Mouse (Mus musculus): ENCODE data around the gene Dpep1. TPM values are rescaled to one million over a fixed set of nuclear protein-coding genes. Genes with fewer than 3 reads are reported as not detected.

Dpep1 gene
- total RNA-seq, 2 experiments from 2014 or later: 11.0 to 16.1 TPM

DNA sequence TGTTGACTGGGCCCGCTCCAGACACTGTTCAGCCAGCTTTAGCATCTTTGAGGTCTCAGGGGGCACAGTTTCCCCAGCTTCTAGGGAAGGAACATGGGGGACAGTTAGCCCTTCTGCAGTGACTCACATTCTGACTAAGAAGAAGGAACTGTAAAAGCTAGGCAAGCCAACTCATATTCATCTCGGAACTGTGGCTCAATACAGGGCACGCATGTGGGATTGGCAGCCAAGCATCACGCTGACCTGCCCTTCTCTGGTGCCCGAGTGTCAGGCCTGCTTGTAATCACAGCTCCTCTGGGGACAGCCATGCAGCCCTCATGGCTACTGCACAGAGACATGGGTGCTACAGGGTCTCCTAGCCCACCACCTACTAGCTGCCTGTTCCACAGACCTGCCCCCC lies 64.9 kb downstream of the Dpep1 start:
- DNase-seq: no peak

Other genes with a start within 250 kb of the Dpep1 start
- gene Ankrd11, start 144.0 kb upstream of the Dpep1 start, total RNA-seq (2021): 10 to 100 TPM; 43.5 to 51.1 TPM
- 10 to 100 TPM; 60.5 to 66.3 TPM for gene Spg7, start 123.3 kb upstream of the Dpep1 start, total RNA-seq (2021)
- gene Rpl13, start 83.9 kb upstream of the Dpep1 start, total RNA-seq (2021): 100 to 1,000 TPM; 366 to 379 TPM
- gene Cpne7, start 68.9 kb upstream of the Dpep1 start, total RNA-seq (2021): under 1 TPM in 1 of 2 experiments, not detected in 1; 0.13 TPM
- 1 to 10 TPM; 1.4 to 1.8 TPM for gene Sult5a1, start 27.9 kb upstream of the Dpep1 start, total RNA-seq (2021)
- 10 to 100 TPM; 36.7 to 52.8 TPM for gene Chmp1a, start 26.5 kb downstream of the Dpep1 start, total RNA-seq (2021)
- gene Spata33, start 26.6 kb downstream of the Dpep1 start, total RNA-seq (2021): 1 to 10 TPM in 1 of 2 experiments, under 1 TPM in 1; 0.91 to 1.2 TPM
- gene Cdk10, start 38.6 kb downstream of the Dpep1 start, total RNA-seq (2021): 10 to 100 TPM; 10.1 to 12.0 TPM
- 1 to 10 TPM; 1.4 to 1.5 TPM for gene Spata2l, start 50.0 kb downstream of the Dpep1 start, total RNA-seq (2021)
- gene Zfp276, start 68.0 kb downstream of the Dpep1 start, total RNA-seq (2021): 1 to 10 TPM; 5.2 to 6.5 TPM
- 10 to 100 TPM; 12.2 to 13.7 TPM for gene Vps9d1, start 68.1 kb downstream of the Dpep1 start, total RNA-seq (2021)
- 1 to 10 TPM in 1 of 2 experiments, under 1 TPM in 1; 0.51 to 1.3 TPM for gene Fanca, start 132.3 kb downstream of the Dpep1 start, total RNA-seq (2021)
- gene Spire2, start 146.5 kb downstream of the Dpep1 start, total RNA-seq (2021): under 1 TPM; 0.19 to 0.49 TPM
- gene Tcf25, start 187.5 kb downstream of the Dpep1 start, total RNA-seq (2021): 100 to 1,000 TPM; 112 to 128 TPM
- gene Mc1r, start 220.9 kb downstream of the Dpep1 start, total RNA-seq (2021): not detected
- gene Tubb3, start 225.2 kb downstream of the Dpep1 start, total RNA-seq (2021): not detected
- 10 to 100 TPM; 37.8 to 38.2 TPM for gene Def8, start 237.3 kb downstream of the Dpep1 start, total RNA-seq (2021)

Measured in gastrocnemius, postnatal 25 days (tissue).